Mouse (Mus musculus) lung, postnatal 4 days (tissue): ENCODE results near the gene Ank3.

Experiments used
- DNase-seq, 2 experiments: peaks; one replicate each; pipeline ENCODE4 v3.0.0; 2021

Gene Ank3

GRCm38 (mm10) chr10:69538236-69538635, 139.7 kb downstream of the Ank3 start:
- DNase-seq = no peak

DNA sequence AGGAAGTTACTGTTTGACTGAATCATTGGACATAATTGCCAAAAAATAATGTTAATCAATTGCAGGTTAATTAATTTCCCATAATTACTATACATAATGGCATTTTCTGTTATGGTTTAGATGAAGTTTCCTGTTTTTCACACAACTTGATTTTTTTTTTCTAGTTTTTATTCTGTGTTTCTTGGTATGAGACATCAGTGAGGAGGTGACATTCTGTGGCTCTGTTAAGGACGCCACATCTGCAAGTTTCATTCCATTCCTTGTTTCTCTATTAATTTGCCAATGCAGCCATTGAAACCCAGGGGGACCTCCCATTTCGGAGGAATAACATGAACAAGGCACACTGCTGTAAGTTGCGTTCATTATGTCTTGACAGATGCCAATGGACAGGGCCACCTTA, 143.9 kb downstream of the Ank3 start:
- no peak for DNase-seq

DNA sequence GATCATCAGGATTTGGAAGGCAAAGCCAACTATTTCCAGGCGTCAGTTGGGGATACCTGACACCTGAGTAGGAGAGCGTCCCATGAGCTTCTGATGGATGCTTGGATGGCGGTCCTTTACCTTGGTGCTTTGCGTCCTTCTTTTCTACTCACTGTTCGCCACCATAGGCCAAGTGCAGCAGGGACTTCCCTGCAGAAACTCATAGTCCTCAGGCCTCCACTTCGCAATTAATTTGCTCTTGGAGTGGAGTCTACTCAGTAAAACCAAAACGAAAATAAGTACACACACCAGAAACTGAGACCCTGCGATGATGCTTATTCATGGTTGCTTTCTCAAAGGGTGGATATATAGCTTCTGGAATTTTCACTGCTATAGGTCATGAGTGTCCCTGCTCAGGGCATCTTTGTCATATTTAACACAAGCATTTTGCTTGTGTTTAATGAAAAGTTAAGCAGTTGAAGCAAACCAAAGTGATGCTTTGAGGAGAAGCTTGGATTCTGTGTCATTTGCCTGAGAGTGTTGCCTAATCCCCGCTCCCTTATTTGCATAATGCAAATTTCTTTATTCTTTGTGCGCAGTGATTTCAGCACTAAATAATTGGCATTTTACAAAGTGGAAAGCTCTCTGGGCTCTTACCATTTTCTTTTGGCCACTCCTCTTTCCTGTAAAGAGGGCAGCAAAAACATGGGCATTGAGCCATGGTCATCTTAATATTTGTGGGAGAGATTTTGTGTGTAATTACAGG, 145.5 kb downstream of the Ank3 start:
- no peak for DNase-seq

DNA sequence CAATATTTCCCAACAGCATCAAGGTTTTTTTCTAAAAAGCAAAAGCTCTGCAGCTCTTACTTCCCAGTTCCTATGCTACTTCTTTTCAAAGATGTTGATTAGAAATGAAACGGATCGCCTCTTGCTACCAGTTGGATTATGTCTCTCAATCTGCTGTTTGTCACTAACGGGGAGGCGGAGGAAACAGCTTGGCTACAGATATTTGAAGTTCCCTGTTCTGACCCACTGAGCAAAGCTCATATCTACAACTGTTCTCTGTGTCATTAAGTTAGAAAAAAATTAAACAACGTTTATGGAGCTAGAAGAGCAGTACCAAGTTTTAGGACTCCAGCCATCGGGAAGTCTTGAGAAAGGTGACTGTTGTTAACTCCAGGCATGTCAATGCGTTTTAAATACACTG, 146.1 kb downstream of the Ank3 start:
- no peak for DNase-seq

DNA sequence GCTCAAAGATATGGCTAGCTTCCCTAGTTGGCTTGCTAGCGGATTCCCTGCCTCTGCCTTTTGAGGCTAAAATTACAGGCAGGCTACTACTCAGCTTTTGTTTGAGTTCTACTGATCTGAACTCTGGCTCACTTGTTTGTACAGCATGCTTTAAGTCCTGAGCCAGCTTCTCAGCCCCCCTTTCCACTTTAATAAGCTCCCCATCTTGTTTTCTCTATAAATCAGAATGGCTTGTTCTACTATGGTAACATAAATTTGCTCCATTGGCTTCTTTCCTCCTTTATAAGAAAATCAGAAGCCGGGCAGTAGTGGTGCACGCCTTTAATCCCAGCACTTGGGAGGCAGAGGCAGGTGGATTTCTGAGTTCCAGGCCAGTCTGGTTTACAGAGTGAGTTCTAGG, 147.4 kb downstream of the Ank3 start:
- no peak for DNase-seq

- no peak for DNase-seq
Measured at GRCm38 (mm10) chr10:69546643-69547042, 148.1 kb downstream of the Ank3 start.

GRCm38 (mm10) chr10:69548771-69549170, 150.2 kb downstream of the Ank3 start:
- no peak for DNase-seq

DNA sequence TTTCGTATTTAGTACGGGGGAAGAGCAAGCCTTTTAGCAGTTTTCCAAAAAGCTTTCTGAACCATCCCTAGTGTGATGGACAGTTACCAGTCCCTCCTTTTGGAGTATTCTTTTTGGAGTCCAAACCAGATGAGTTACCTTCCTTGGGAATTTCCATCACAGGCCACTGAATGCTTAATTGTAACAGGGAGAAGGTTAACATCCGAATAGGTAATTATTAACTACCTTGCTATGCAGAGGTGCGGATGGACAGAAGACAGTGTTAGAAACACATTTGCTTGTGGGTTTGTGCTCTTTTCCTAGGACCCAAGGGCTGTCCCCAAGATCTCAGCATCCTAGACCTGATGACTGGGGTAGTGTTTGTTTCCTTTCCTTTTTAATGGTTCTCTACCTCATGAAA, 150.6 kb downstream of the Ank3 start:
- DNase-seq = no peak

GRCm38 (mm10) chr10:69550824-69551223, 152.3 kb downstream of the Ank3 start:
- no peak for DNase-seq

DNA sequence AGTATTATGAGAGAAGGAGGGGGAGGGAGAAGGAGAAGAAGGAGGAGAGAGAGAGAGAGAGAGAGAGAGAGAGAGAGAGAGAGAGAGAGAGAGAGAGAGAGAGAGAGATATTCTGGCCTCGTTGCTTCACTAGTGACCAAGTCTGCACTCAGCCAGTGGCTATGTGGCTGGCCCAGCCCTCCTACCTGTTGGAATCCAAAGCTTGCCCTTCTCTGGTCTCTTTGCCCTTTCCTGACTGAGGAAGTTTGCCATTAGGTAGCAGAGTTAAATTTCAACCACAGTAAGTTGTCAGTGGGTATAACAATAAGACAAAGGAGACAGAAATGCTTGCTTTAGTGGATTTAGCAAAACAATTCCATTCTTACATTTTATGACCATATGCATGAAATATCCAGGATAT, 154.5 kb downstream of the Ank3 start:
- DNase-seq = no peak

DNA sequence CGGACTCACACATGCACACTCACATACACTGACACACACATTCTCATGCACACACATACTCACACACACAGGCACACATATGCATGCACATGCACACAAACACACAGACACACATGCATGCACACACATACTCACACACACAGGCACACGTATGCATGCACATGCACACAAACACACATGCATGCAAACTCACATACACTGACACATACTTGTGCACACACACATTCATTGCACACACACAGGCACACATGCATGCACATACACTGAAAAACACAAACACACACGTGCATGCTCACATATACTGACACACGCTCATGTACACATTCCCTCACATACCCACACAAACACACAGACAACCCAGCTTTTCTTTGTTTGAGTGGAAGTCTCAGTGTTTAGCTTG, 157.0 kb downstream of the Ank3 start:
- DNase-seq = no peak

DNA sequence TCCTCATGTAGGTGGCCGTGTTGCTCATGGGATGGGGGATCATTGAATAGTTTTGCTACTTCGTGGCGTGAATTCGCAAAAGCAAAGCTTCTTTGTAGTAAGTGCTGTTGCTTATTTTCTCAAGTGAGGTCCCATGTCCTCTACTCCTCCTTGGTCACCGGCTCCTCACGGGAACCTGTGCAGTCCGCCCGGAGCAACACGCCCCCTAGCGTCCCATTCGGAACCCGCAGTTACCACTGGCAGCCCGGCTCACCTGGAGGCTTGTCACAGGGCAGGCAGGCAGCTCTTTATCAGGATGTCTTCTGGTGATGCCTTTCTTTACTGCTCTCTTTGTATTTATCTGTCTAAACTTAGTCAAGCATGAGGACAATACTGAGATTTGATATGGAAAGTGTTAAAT, 157.7 kb downstream of the Ank3 start:
- peak; percentile 41 to 60 for DNase-seq

- DNase-seq = no peak
Measured at GRCm38 (mm10) chr10:69560237-69560636, 161.7 kb downstream of the Ank3 start.

GRCm38 (mm10) chr10:69562931-69563330, 164.4 kb downstream of the Ank3 start:
- no peak for DNase-seq

GRCm38 (mm10) chr10:69565052-69565451, 166.5 kb downstream of the Ank3 start:
- no peak for DNase-seq

- no peak for DNase-seq
Measured at GRCm38 (mm10) chr10:69568976-69569375, 170.4 kb downstream of the Ank3 start.

- DNase-seq = no peak
Measured at GRCm38 (mm10) chr10:69569740-69570139, 171.2 kb downstream of the Ank3 start.

GRCm38 (mm10) chr10:69570466-69571288, 172.1 kb downstream of the Ank3 start:
- DNase-seq = peak; percentile 45 to 56

GRCm38 (mm10) chr10:69571422-69571821, 172.8 kb downstream of the Ank3 start:
- no peak for DNase-seq

DNA sequence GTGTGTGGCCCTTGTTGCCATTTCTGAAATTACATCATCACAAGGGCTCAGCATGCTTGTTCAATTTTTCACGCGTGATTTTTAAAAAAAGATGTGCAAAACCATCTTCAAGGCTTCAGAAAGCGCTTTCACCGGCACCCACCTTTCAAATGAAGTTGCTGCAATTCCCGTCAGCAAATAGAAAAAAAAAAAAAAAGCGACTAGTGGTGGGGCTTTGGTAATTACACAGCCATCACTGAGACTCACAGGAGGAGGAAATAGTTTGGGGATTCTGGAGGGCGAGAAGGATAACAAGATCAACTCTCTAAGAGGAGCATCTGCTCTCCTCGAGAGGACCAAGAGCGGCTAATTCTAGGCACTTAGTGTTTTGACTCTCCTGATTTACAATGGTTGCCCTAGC, 173.4 kb downstream of the Ank3 start:
- DNase-seq = no peak

DNA sequence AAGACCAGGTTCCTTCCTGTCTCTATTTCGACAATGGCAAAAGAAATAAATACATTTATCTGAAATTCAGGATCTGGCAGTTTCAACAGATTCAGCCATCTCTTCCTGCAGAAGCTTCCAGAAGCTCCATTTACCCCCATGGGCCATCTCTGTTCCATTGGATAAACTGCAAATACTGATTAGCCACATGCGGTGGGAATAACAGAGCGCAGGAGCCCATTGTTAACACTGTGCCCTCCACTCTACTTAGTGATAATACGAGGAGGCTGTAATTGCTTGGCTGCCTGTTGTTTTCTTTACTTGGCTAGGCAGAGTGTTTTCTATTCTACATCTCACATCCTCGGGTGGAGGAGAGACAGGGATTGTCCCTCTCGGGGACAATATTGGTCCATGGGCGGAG, 174.5 kb downstream of the Ank3 start:
- no peak for DNase-seq

DNA sequence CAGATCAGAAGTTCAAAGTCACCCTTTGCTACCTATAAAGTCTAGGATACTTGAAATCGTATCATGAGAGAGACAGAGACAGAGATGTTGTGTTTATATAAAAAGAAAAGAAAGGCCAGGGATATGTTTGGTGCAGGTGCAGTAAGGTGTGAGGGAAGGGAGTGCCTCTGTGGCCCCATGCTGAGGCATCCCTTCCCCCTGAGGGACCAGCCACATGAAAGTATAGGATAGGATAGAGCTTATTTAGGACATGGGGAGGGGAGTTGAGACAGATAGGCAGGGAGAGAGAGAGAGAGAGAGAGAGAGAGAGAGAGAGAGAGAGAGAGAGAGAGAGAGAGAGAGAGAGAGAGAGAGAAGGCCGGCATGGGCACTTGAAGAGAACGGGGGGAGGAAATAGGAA, 175.2 kb downstream of the Ank3 start:
- DNase-seq = no peak

DNA sequence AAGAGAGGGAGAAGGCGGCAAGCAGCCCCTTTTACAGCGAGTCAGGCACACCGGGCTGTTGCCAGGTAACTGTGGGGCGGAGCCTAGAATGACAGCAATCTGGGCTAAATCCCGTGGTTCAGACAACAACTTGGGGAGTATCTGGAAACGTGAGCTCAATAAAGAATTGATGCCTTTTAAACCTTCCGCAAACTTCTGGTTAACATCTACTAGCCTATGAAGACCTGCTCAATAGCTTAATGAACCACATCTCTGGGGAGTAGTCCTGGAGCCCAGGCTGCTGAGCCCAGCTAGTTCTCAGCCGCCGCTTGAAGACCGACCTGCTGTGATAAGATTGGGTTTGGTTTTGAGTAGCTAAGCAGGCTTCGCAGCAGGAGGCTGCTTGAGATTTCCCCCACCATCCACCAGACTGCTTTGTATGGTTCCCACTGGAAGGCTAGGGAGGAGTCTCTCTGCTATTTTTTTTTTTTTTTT, 175.7 kb downstream of the Ank3 start:
- no peak for DNase-seq

- DNase-seq = no peak
Measured at GRCm38 (mm10) chr10:69574894-69575293, 176.3 kb downstream of the Ank3 start.
